Mouse (Mus musculus): ENCODE measurements around the gene Mrrf. TPM values are rescaled to one million over a fixed set of nuclear protein-coding genes. Genes with fewer than 3 reads are reported as not detected.
A peak's percentile ranks its signal among the peaks of the same experiment; 100 is the strongest.

Mrrf gene
- polyA plus RNA-seq, 1 experiment from 2014 or later, result 25.5 TPM

- 67% methylated on average over 7 of the region's 7 CpGs for WGBS
- no peaks in the 10 kb centered on the region for H3K9me3 ChIP-seq
- H3K9ac ChIP-seq (replicated peaks), result no peak overlapping the region
- H3K27me3 ChIP-seq, result no peaks in the 10 kb centered on the region
- no peak overlapping the region for H3K4me3 ChIP-seq
- H3K4me1 ChIP-seq, result no peaks in the 10 kb centered on the region
- ATAC-seq (ENCODE audit: low FRiP score, low read depth), result no peak
- no peak overlapping the region for H3K4me2 ChIP-seq (replicated peaks)
- no peak overlapping the region for H3K27ac ChIP-seq (replicated peaks)
- no peaks in the 10 kb centered on the region for H3K36me3 ChIP-seq
Observed at GRCm38 (mm10) chr2:36222168-36222848, 86.1 kb downstream of the Mrrf start.

- Histone ChIP-seq H3K4me1 (no peaks in the 10 kb centered on the region), H3K36me3 (no peaks in the 10 kb centered on the region), H3K4me2 (replicated peaks) (no peak overlapping the region)
Observed at GRCm38 (mm10) chr2:36223436-36223835, 87.2 kb downstream of the Mrrf start.

GRCm38 (mm10) chr2:36224153-36224552, 88.0 kb downstream of the Mrrf start:
- WGBS, result 88% methylated on average over 7 of the region's 7 CpGs
- Histone ChIP-seq H3K9ac (replicated peaks) (no peak overlapping the region), H3K4me1 (no peaks in the 10 kb centered on the region), H3K4me2 (replicated peaks) (no peak overlapping the region), H3K36me3 (no peaks in the 10 kb centered on the region), H3K9me3 (no peaks in the 10 kb centered on the region), H3K27ac (replicated peaks) (no peak overlapping the region), H3K27me3 (peaks cover 11% of the 10 kb centered on the region), H3K4me3 (no peak overlapping the region)
- ATAC-seq (ENCODE audit: low FRiP score, low read depth), result no peak

More at GRCm38 (mm10) chr2:36223436-36223835, 87.2 kb downstream of the Mrrf start:
- H3K27me3 ChIP-seq, result 0 out of 2 replicates have a peak, but pooled peaks cover 5% of the 10 kb centered on the region
- H3K27ac ChIP-seq (replicated peaks), result no peak overlapping the region
- no peak overlapping the region for H3K4me3 ChIP-seq
- ATAC-seq (ENCODE audit: low FRiP score, low read depth), result no peak
- no peaks in the 10 kb centered on the region for H3K9me3 ChIP-seq
- H3K9ac ChIP-seq (replicated peaks), result no peak overlapping the region

- Histone ChIP-seq H3K9ac (replicated peaks) (no peak overlapping the region), H3K4me1 (no peaks in the 10 kb centered on the region), H3K27me3 (peaks cover 13% of the 10 kb centered on the region), H3K4me3 (no peak overlapping the region), H3K27ac (replicated peaks) (no peak overlapping the region), H3K9me3 (no peaks in the 10 kb centered on the region), H3K36me3 (no peaks in the 10 kb centered on the region), H3K4me2 (replicated peaks) (no peak overlapping the region)
- no peak for ATAC-seq (ENCODE audit: low FRiP score, low read depth)
- 27% methylated on average over 2 of the region's 2 CpGs for WGBS
Observed at GRCm38 (mm10) chr2:36224599-36224998, 88.4 kb downstream of the Mrrf start.

GRCm38 (mm10) chr2:36230366-36230765, 94.2 kb downstream of the Mrrf start, which contains the start of gene Ptgs1:
Gene Ptgs1 (plus strand): TSS chr2:36230426.
- peaks cover 7% of the 10 kb centered on the region for H3K4me1 ChIP-seq
- peak within 1 kb of the TSS; percentile 49; the same call in 1 of the 2 replicates for H3K9ac ChIP-seq (replicated peaks)
- ATAC-seq (ENCODE audit: low FRiP score, low read depth), result peak; percentile 64
- 3% methylated on average over 18 of the region's 18 CpGs for WGBS
- peak within 1 kb of the TSS; percentile 39 for H3K4me3 ChIP-seq
- no peaks in the 10 kb centered on the region for H3K36me3 ChIP-seq
- peak within 1 kb of the TSS; percentile 65 for H3K4me2 ChIP-seq (replicated peaks)
- H3K27me3 ChIP-seq, result peaks cover 39% of the 10 kb centered on the region
- no peak within 1 kb of the TSS for H3K27ac ChIP-seq (replicated peaks)
- H3K9me3 ChIP-seq, result no peaks in the 10 kb centered on the region

GRCm38 (mm10) chr2:36230967-36231366, 94.8 kb downstream of the Mrrf start:
- 0 out of 2 replicates have a peak overlapping the region, but pooled peaks have one; percentile 49 for H3K9ac ChIP-seq (replicated peaks)
- peak overlapping the region; percentile 65 for H3K4me2 ChIP-seq (replicated peaks)
- WGBS, result 39% methylated on average over 9 of the region's 10 CpGs
- no peaks in the 10 kb centered on the region for H3K36me3 ChIP-seq
- H3K27ac ChIP-seq (replicated peaks), result no peak overlapping the region
- H3K4me3 ChIP-seq, result peak overlapping the region; percentile 39
- peaks cover 7% of the 10 kb centered on the region for H3K4me1 ChIP-seq
- peaks cover 39% of the 10 kb centered on the region for H3K27me3 ChIP-seq
- H3K9me3 ChIP-seq, result no peaks in the 10 kb centered on the region
- ATAC-seq (ENCODE audit: low FRiP score, low read depth), result no peak

GRCm38 (mm10) chr2:36234526-36235368, 98.6 kb downstream of the Mrrf start:
- ATAC-seq (ENCODE audit: low FRiP score, low read depth), result no peak
- H3K9me3 ChIP-seq, result no peaks in the 10 kb centered on the region
- 66% methylated on average over 7 of the region's 7 CpGs for WGBS
- peaks cover 7% of the 10 kb centered on the region for H3K4me1 ChIP-seq
- no peak overlapping the region for H3K4me2 ChIP-seq (replicated peaks)
- no peak overlapping the region for H3K4me3 ChIP-seq
- H3K27ac ChIP-seq (replicated peaks), result no peak overlapping the region
- H3K27me3 ChIP-seq, result peaks cover 25% of the 10 kb centered on the region
- no peaks in the 10 kb centered on the region for H3K36me3 ChIP-seq
- H3K9ac ChIP-seq (replicated peaks), result no peak overlapping the region

GRCm38 (mm10) chr2:36235917-36236316, 99.7 kb downstream of the Mrrf start:
- Histone ChIP-seq H3K27me3 (peaks cover 13% of the 10 kb centered on the region), H3K9ac (replicated peaks) (no peak overlapping the region), H3K4me3 (no peak overlapping the region), H3K4me1 (no peaks in the 10 kb centered on the region), H3K36me3 (no peaks in the 10 kb centered on the region), H3K9me3 (no peaks in the 10 kb centered on the region), H3K4me2 (replicated peaks) (no peak overlapping the region), H3K27ac (replicated peaks) (no peak overlapping the region)
- no peak for ATAC-seq (ENCODE audit: low FRiP score, low read depth)
- WGBS, result 59% methylated on average over 4 of the region's 4 CpGs

- no peak overlapping the region for H3K4me3 ChIP-seq
- 96% methylated on average over 5 of the region's 5 CpGs for WGBS
- no peak overlapping the region for H3K9ac ChIP-seq (replicated peaks)
- H3K4me2 ChIP-seq (replicated peaks), result no peak overlapping the region
- H3K36me3 ChIP-seq, result no peaks in the 10 kb centered on the region
- ATAC-seq (ENCODE audit: low FRiP score, low read depth), result no peak
- H3K4me1 ChIP-seq, result no peaks in the 10 kb centered on the region
- no peaks in the 10 kb centered on the region for H3K9me3 ChIP-seq
- peaks cover 5% of the 10 kb centered on the region; the same call in 1 of the 2 replicates for H3K27me3 ChIP-seq
- no peak overlapping the region for H3K27ac ChIP-seq (replicated peaks)
Observed at GRCm38 (mm10) chr2:36236889-36237288, 100.7 kb downstream of the Mrrf start.

- no peaks in the 10 kb centered on the region for H3K9me3 ChIP-seq
- no peak overlapping the region for H3K27ac ChIP-seq (replicated peaks)
- ATAC-seq (ENCODE audit: low FRiP score, low read depth), result no peak
- no peak overlapping the region for H3K4me3 ChIP-seq
- no peaks in the 10 kb centered on the region for H3K4me1 ChIP-seq
- no peak overlapping the region for H3K4me2 ChIP-seq (replicated peaks)
- H3K9ac ChIP-seq (replicated peaks), result no peak overlapping the region
- no peaks in the 10 kb centered on the region for H3K27me3 ChIP-seq
- H3K36me3 ChIP-seq, result no peaks in the 10 kb centered on the region
- 90% methylated on average over 6 of the region's 6 CpGs for WGBS
Observed at GRCm38 (mm10) chr2:36237557-36237956, 101.4 kb downstream of the Mrrf start.

- Histone ChIP-seq H3K27me3 (no peaks in the 10 kb centered on the region), H3K4me2 (replicated peaks) (no peak overlapping the region), H3K36me3 (no peaks in the 10 kb centered on the region), H3K9ac (replicated peaks) (no peak overlapping the region), H3K9me3 (no peaks in the 10 kb centered on the region), H3K4me1 (no peaks in the 10 kb centered on the region), H3K27ac (replicated peaks) (no peak overlapping the region), H3K4me3 (no peak overlapping the region)
- no peak for ATAC-seq (ENCODE audit: low FRiP score, low read depth)
- 70% methylated on average over 3 of the region's 3 CpGs for WGBS
Observed at GRCm38 (mm10) chr2:36238467-36238866, 102.3 kb downstream of the Mrrf start.

GRCm38 (mm10) chr2:36238951-36239350, 102.8 kb downstream of the Mrrf start:
- Histone ChIP-seq H3K27me3 (no peaks in the 10 kb centered on the region), H3K9ac (replicated peaks) (no peak overlapping the region), H3K36me3 (no peaks in the 10 kb centered on the region), H3K27ac (replicated peaks) (no peak overlapping the region), H3K4me3 (no peak overlapping the region), H3K4me2 (replicated peaks) (no peak overlapping the region), H3K9me3 (no peaks in the 10 kb centered on the region), H3K4me1 (no peaks in the 10 kb centered on the region)
- no peak for ATAC-seq (ENCODE audit: low FRiP score, low read depth)
- WGBS, result 91% methylated on average over 2 of the region's 2 CpGs

Measured in midbrain, embryonic 12.5 days (tissue).